Mouse (Mus musculus) limb, embryonic 12.5 days (tissue): ENCODE data around the gene Wee1. TPM values are rescaled to one million over a fixed set of nuclear protein-coding genes. Genes with fewer than 3 reads are reported as not detected.

Source experiments
- polyA plus RNA-seq: library from polyadenylated mRNA; unstranded; fragments of >200 nt; fragmentation: Nextera tagmentation; extraction: Ambion mirVana; gene quantifications from 2 replicates; pipeline ENCODE4 v1.2.1, GENCODE M21; 2016

Wee1 gene
- polyA plus RNA-seq, 1 experiment from 2014 or later: 39.8 TPM

Other genes starting within 250 kb of the Wee1 start
- gene Dennd5a, start 161.6 kb upstream of the Wee1 start, polyA plus RNA-seq: 40.7 and 48.4 TPM in 2 replicates
- gene Tmem41b, start 135.1 kb upstream of the Wee1 start, polyA plus RNA-seq: 78.0 and 79.5 TPM in 2 replicates
- 44.2 and 46.5 TPM in 2 replicates for gene Ipo7, start 103.8 kb upstream of the Wee1 start, polyA plus RNA-seq
- gene Zfp143, start 60.8 kb upstream of the Wee1 start, polyA plus RNA-seq: 21.6 and 24.3 TPM in 2 replicates
- 37.0 and 38.2 TPM in 2 replicates for gene Swap70, start 99.7 kb downstream of the Wee1 start, polyA plus RNA-seq